Mouse (Mus musculus) intestine, postnatal 0 days (tissue): ENCODE data around the gene Tshz2. TPM values are rescaled to one million over a fixed set of nuclear protein-coding genes. Genes with fewer than 3 reads are reported as not detected.

Experiments used
- ATAC-seq: fragments of 200-750 bp; cut with Nextera tagmentation; 2 replicates; pipeline ENCODE4 v1.8.0; 2017; ENCODE audit warnings: mild to moderate bottlenecking, moderate TSS enrichment, moderate library complexity
- H3K27ac ChIP-seq: fragments of 300-500 bp; sonication (generic); 2 replicates; pipeline ENCODE4 v1.5.1; 2014; ENCODE audit warnings: mild to moderate bottlenecking, low read depth, low read length, moderate library complexity
- H3K27me3 ChIP-seq: fragments of 300-500 bp; sonication (generic); replicated peaks from 2 replicates; pipeline ENCODE4 v1.6.1; 2014; ENCODE audit warnings: low read length, mixed read lengths; ENCODE audit not compliant: control insufficient read depth, insufficient read depth
- H3K36me3 ChIP-seq: fragments of 300-500 bp; sonication (generic); 2 replicates; pipeline ENCODE4 v1.6.1; 2014; ENCODE audit warnings: mild to moderate bottlenecking, moderate library complexity; ENCODE audit not compliant: control insufficient read depth, insufficient read depth
- H3K4me1 ChIP-seq: fragments of 300-500 bp; sonication (generic); replicated peaks from 2 replicates; pipeline ENCODE4 v1.6.1; 2014; ENCODE audit warnings: antibody characterized with exemption, low read length, mixed read lengths; ENCODE audit not compliant: control insufficient read depth, insufficient read depth
- H3K4me2 ChIP-seq: fragments of 300-500 bp; sonication (generic); replicated peaks from 2 replicates; pipeline ENCODE4 v1.6.1; 2014; ENCODE audit warnings: low read depth, mild to moderate bottlenecking, moderate library complexity
- H3K4me3 ChIP-seq: fragments of 300-500 bp; sonication (generic); 2 replicates; pipeline ENCODE4 v1.5.1; 2014; ENCODE audit warnings: low read depth, low read length
- H3K9ac ChIP-seq: fragments of 300-500 bp; sonication (generic); 2 replicates; pipeline ENCODE4 v1.6.1; 2014; ENCODE audit warnings: mild to moderate bottlenecking, low read depth, low read length
- H3K9me3 ChIP-seq: fragments of 300-500 bp; sonication (generic); 2 replicates; pipeline ENCODE4 v1.6.1; 2016; ENCODE audit warnings: mixed run types; ENCODE audit not compliant: control insufficient read depth
- CTCF ChIP-seq: sonication (generic); IDR thresholded peaks from 2 replicates; pipeline ENCODE4 v1.5.1; 2016; ENCODE audit warnings: low read depth, mild to moderate bottlenecking, control low read depth, antibody characterized with exemption, moderate library complexity
- WGBS: fragments of 180-500 bp; shearing (Covaris S2); extraction: QIAGEN DNeasy Blood & Tissue Kit; methylation state at CpG from one replicate; pipeline ENCODE4 v1.1.7; 2014; 5-methylcytosine and 5-hydroxymethylcytosine counted together
- polyA plus RNA-seq: library from polyadenylated mRNA; unstranded; fragments of >200 nt; fragmentation: Nextera tagmentation; extraction: Ambion mirVana; gene quantifications from 2 replicates; pipeline ENCODE4 v1.2.1, GENCODE M21; 2015

The Tshz2 gene
- polyA plus RNA-seq, 1 experiment from 2014 or later, result 6.3 TPM

GRCm38 (mm10) chr2:169906396-169906795 lies 273.6 kb downstream of the Tshz2 start:
- H3K27me3 ChIP-seq, result no peaks in the 10 kb centered on the region
- no peak overlapping the region for H3K4me3 ChIP-seq
- H3K27ac ChIP-seq, result no peak overlapping the region
- H3K36me3 ChIP-seq, result no peaks in the 10 kb centered on the region
- no peaks in the 10 kb centered on the region for H3K4me1 ChIP-seq
- H3K9ac ChIP-seq, result no peak overlapping the region
- 8% methylated on average over 9 of the region's 9 CpGs for WGBS
- TF ChIP-seq CTCF, result no peak
- H3K9me3 ChIP-seq, result no peaks in the 10 kb centered on the region
- ATAC-seq, result no peak
- H3K4me2 ChIP-seq, result no peak overlapping the region

DNA sequence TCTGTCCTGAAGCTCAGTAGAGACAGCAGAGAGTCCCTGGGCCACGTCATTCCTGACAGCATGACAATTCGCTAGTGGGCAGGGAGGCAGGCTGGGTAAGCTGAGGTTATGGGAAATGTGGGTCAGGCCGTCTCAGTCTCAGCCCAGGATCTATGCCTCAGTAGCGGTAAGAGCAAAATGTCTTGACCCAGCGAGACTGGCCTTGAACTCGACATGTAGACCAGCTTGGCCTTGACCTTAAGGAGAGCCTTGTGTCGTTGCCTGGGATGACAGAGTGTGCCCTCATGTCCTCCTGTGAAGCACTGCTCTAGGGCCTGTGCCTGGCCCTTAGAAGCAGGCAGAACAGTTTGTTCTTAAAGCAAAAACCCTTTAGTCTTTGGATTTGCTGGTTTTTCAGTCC lies 275.2 kb downstream of the Tshz2 start:
- Histone ChIP-seq H3K4me2 (no peak overlapping the region), H3K27me3 (no peaks in the 10 kb centered on the region), H3K4me3 (no peak overlapping the region), H3K9me3 (no peaks in the 10 kb centered on the region), H3K9ac (no peak overlapping the region), H3K27ac (no peak overlapping the region), H3K4me1 (no peaks in the 10 kb centered on the region), H3K36me3 (no peaks in the 10 kb centered on the region)
- TF ChIP-seq CTCF, result no peak
- 80% methylated on average over 7 of the region's 7 CpGs for WGBS
- no peak for ATAC-seq

DNA sequence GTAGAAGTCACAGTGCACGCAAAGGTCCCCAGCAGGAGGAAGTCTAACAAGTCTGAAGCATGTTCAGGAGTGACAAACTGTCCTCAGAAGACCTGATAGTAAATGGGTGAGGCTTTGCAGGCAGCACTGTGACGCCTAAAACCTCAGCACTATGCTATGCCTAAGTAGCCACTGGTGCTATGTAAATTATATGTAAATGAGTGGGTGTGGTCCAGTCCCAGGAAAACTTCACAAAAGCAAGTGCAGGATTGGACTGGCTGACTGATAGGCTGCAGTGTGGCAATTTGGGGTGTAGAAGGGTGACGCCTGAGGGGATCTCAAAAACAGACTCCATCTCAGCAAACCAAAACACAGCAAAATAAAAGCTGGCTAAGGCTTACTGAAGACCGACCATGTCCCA lies 277.8 kb downstream of the Tshz2 start:
- no peak for TF ChIP-seq CTCF
- Histone ChIP-seq H3K9me3 (no peaks in the 10 kb centered on the region), H3K4me1 (no peaks in the 10 kb centered on the region), H3K4me3 (no peak overlapping the region), H3K9ac (no peak overlapping the region), H3K4me2 (no peak overlapping the region), H3K27ac (no peak overlapping the region), H3K27me3 (no peaks in the 10 kb centered on the region), H3K36me3 (no peaks in the 10 kb centered on the region)
- ATAC-seq, result no peak
- 72% methylated on average over 4 of the region's 4 CpGs for WGBS

DNA sequence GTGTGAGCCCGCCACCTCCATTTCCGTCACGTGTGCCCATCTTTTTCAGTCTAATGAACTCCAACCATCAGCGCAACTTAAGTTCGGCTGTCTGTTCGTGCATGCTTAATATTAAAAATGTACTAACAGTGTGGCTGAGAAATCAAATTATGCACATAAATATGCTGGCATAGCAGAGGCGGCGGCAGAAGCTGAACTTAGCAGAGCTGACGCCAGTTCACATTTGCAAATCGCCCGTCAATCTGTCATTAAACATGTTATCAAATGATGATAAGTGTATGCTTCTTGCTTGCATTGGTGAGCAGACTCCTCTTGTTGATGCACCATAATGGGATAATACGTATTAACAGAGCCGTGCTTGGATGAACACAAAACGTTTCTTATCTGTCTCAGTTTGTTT lies 280.0 kb downstream of the Tshz2 start:
- Histone ChIP-seq H3K4me3 (no peak overlapping the region), H3K4me1 (no peaks in the 10 kb centered on the region), H3K27ac (no peak overlapping the region), H3K4me2 (no peak overlapping the region), H3K9ac (no peak overlapping the region), H3K27me3 (no peaks in the 10 kb centered on the region), H3K9me3 (no peaks in the 10 kb centered on the region), H3K36me3 (no peaks in the 10 kb centered on the region)
- WGBS, result 89% methylated on average over 14 of the region's 14 CpGs
- TF ChIP-seq CTCF, result no peak
- ATAC-seq, result no peak

- no peak overlapping the region for H3K4me2 ChIP-seq
- H3K27ac ChIP-seq, result no peak overlapping the region
- H3K36me3 ChIP-seq, result no peaks in the 10 kb centered on the region
- TF ChIP-seq CTCF, result no peak
- no peaks in the 10 kb centered on the region for H3K9me3 ChIP-seq
- no peaks in the 10 kb centered on the region for H3K27me3 ChIP-seq
- no peak for ATAC-seq
- 86% methylated on average over 8 of the region's 8 CpGs for WGBS
- H3K4me1 ChIP-seq, result no peaks in the 10 kb centered on the region
- no peak overlapping the region for H3K9ac ChIP-seq
- H3K4me3 ChIP-seq, result no peak overlapping the region
Measured at GRCm38 (mm10) chr2:169914903-169915302, 282.1 kb downstream of the Tshz2 start.

- Histone ChIP-seq H3K27ac (no peak overlapping the region), H3K4me2 (no peak overlapping the region), H3K4me3 (no peak overlapping the region), H3K9me3 (no peaks in the 10 kb centered on the region), H3K4me1 (no peaks in the 10 kb centered on the region), H3K36me3 (no peaks in the 10 kb centered on the region), H3K9ac (no peak overlapping the region), H3K27me3 (no peaks in the 10 kb centered on the region)
- TF ChIP-seq CTCF, result no peak
- 86% methylated on average over 13 of the region's 13 CpGs for WGBS
- no peak for ATAC-seq
Measured at GRCm38 (mm10) chr2:169915326-169915725, 282.5 kb downstream of the Tshz2 start.

- Histone ChIP-seq H3K4me2 (no peak overlapping the region), H3K27ac (no peak overlapping the region), H3K4me1 (no peaks in the 10 kb centered on the region), H3K27me3 (no peaks in the 10 kb centered on the region), H3K9ac (no peak overlapping the region), H3K4me3 (no peak overlapping the region), H3K9me3 (no peaks in the 10 kb centered on the region), H3K36me3 (no peaks in the 10 kb centered on the region)
- 71% methylated on average over 3 of the region's 3 CpGs for WGBS
- no peak for TF ChIP-seq CTCF
- ATAC-seq, result no peak
Measured at GRCm38 (mm10) chr2:169919111-169919695, 286.4 kb downstream of the Tshz2 start.
